Mouse (Mus musculus): ENCODE data around the gene Commd8. TPM values are rescaled to one million over a fixed set of nuclear protein-coding genes. Genes with fewer than 3 reads are reported as not detected.

The Commd8 gene
- polyA plus RNA-seq, 1 experiment: 77.9 TPM

DNA sequence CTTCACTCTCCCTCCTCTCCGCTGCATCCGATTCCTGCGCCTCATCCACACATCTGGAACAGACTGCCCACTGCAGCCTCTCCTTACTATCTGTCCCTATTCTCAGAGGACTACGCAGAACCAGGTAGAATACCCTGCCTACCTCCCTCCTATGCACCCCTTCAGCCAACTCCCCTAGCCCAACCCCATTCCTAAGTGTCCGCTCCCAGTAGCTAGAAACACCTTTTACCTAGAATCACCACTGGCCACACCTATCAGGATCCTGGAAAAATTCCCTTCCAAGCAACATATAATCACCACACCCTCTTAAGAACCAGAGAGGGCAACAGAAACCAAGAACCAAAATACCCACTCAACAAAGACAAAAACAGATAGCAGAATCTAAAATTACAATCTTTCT lies 17.1 kb downstream of the Commd8 start:
- TF ChIP-seq POLR2A (IDR thresholded peaks at IDR 0.05; ENCODE audit: extremely low read depth, insufficient read depth, low read length) (no peak), CTCF (IDR thresholded peaks at IDR 0.05; ENCODE audit: extremely low read depth, insufficient read depth, low read length) (no peak)
- Histone ChIP-seq H3K4me1 (ENCODE audit: control insufficient read depth, insufficient read depth, low read length) (no peaks in the 10 kb centered on the region), H3K27ac (ENCODE audit: insufficient read depth, low read length) (no peak overlapping the region), H3K4me3 (ENCODE audit: insufficient read depth, low read length) (no peak overlapping the region)

GRCm38 (mm10) chr5:72148679-72149078 lies 19.3 kb downstream of the Commd8 start:
- Histone ChIP-seq H3K27ac (ENCODE audit: insufficient read depth, low read length) (no peak overlapping the region), H3K4me1 (ENCODE audit: control insufficient read depth, insufficient read depth, low read length) (no peaks in the 10 kb centered on the region), H3K4me3 (ENCODE audit: insufficient read depth, low read length) (no peak overlapping the region)
- TF ChIP-seq POLR2A (IDR thresholded peaks at IDR 0.05; ENCODE audit: extremely low read depth, insufficient read depth, low read length) (no peak), CTCF (IDR thresholded peaks at IDR 0.05; ENCODE audit: extremely low read depth, insufficient read depth, low read length) (no peak)

GRCm38 (mm10) chr5:72139619-72140018 lies 28.4 kb downstream of the Commd8 start:
- TF ChIP-seq POLR2A (IDR thresholded peaks at IDR 0.05; ENCODE audit: extremely low read depth, insufficient read depth, low read length): no peak
- no peak for TF ChIP-seq CTCF (IDR thresholded peaks at IDR 0.05; ENCODE audit: extremely low read depth, insufficient read depth, low read length)
- Histone ChIP-seq H3K27ac (ENCODE audit: insufficient read depth, low read length) (no peak overlapping the region), H3K4me3 (ENCODE audit: insufficient read depth, low read length) (no peak overlapping the region), H3K4me1 (ENCODE audit: control insufficient read depth, insufficient read depth, low read length) (no peaks in the 10 kb centered on the region)

GRCm38 (mm10) chr5:72138256-72138655 lies 29.7 kb downstream of the Commd8 start:
- TF ChIP-seq POLR2A (IDR thresholded peaks at IDR 0.05; ENCODE audit: extremely low read depth, insufficient read depth, low read length): no peak
- TF ChIP-seq CTCF (IDR thresholded peaks at IDR 0.05; ENCODE audit: extremely low read depth, insufficient read depth, low read length): no peak
- Histone ChIP-seq H3K4me3 (ENCODE audit: insufficient read depth, low read length) (no peak overlapping the region), H3K4me1 (ENCODE audit: control insufficient read depth, insufficient read depth, low read length) (no peaks in the 10 kb centered on the region), H3K27ac (ENCODE audit: insufficient read depth, low read length) (no peak overlapping the region)

DNA sequence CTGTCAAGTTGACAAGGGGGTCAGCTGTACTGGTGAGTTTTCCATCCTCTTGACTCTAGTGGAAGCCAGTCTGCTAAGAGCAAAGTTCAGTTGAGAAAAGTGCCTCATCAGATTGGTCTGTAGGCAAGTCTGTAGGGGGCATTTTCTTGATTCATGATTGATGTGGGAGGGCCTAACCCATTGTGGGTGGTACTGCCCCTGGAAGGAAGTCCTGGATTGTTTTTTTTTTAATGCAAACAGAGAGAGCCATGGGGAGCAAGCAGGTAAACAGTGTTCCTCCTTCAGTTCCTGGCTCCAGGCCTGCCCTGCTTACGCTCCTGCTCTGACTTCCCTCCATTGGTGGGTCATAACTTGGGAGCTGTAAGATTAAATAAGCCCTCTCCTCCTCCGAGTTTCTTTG lies 34.1 kb downstream of the Commd8 start:
- H3K27ac ChIP-seq (ENCODE audit: insufficient read depth, low read length): no peak overlapping the region
- no peak for TF ChIP-seq CTCF (IDR thresholded peaks at IDR 0.05; ENCODE audit: extremely low read depth, insufficient read depth, low read length)
- no peak for TF ChIP-seq POLR2A (IDR thresholded peaks at IDR 0.05; ENCODE audit: extremely low read depth, insufficient read depth, low read length)
- no peaks in the 10 kb centered on the region for H3K4me1 ChIP-seq (ENCODE audit: control insufficient read depth, insufficient read depth, low read length)
- no peak overlapping the region for H3K4me3 ChIP-seq (ENCODE audit: insufficient read depth, low read length)

GRCm38 (mm10) chr5:72126681-72127080 lies 41.3 kb downstream of the Commd8 start:
- H3K27ac ChIP-seq (ENCODE audit: insufficient read depth, low read length): no peak overlapping the region
- H3K4me1 ChIP-seq (ENCODE audit: control insufficient read depth, insufficient read depth, low read length): no peaks in the 10 kb centered on the region
- H3K4me3 ChIP-seq (ENCODE audit: insufficient read depth, low read length): no peak overlapping the region
- no peak for TF ChIP-seq CTCF (IDR thresholded peaks at IDR 0.05; ENCODE audit: extremely low read depth, insufficient read depth, low read length)
- no peak for TF ChIP-seq POLR2A (IDR thresholded peaks at IDR 0.05; ENCODE audit: extremely low read depth, insufficient read depth, low read length)

DNA sequence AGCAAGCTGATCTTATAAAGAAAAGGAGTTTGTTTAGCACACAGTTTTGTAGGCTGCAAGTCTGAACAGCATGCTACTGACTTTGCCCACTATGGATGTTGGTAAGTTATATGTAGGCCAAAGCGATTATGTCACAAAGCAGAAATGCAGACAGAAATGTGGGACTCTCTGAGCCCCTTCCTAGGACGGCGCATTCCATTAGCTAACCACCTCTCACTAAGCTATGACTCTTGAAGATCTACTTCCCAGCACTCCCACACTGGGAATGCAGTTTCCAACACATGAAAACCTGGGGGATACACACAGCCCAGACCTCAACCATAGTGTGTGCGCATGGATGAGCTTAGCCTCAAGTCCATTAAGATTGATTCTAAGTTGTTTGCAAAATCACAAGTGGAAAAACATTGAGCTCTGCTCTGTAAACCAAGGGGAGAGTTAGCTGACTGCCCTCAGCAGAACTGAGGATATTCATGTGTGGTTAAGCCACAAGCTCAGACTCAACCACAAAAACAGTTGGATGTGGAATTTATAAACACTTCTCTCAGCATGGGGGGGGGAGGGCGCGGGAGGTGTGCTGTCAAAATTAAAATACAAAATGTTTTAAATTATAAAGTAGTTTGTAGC lies 45.5 kb downstream of the Commd8 start:
- Histone ChIP-seq H3K4me1 (ENCODE audit: control insufficient read depth, insufficient read depth, low read length) (no peaks in the 10 kb centered on the region), H3K27ac (ENCODE audit: insufficient read depth, low read length) (no peak overlapping the region), H3K4me3 (ENCODE audit: insufficient read depth, low read length) (no peak overlapping the region)
- TF ChIP-seq CTCF (IDR thresholded peaks at IDR 0.05; ENCODE audit: extremely low read depth, insufficient read depth, low read length): no peak
- no peak for TF ChIP-seq POLR2A (IDR thresholded peaks at IDR 0.05; ENCODE audit: extremely low read depth, insufficient read depth, low read length)

All from cortical plate, adult 2 months (tissue).